Mouse (Mus musculus) erythroblast, embryonic 14.5 days (primary cell): ENCODE results near the gene Rps27rt.

Experiments
- GATA1 ChIP-seq: IDR thresholded peaks from 2 replicates; pipeline ENCODE4 v1.6.1; 2012; ENCODE audit warnings: low read length, inconsistent platforms, mixed read lengths
- TAL1 ChIP-seq: IDR thresholded peaks from 3 replicates; pipeline ENCODE4 v1.6.1; 2012; ENCODE audit warnings: low read length, inconsistent platforms, mixed read lengths

GRCm38 (mm10) chr9:114936687-114937086, 45.9 kb downstream of the Rps27rt start:
- TF ChIP-seq GATA1 = no peak
- no peak for TF ChIP-seq TAL1
